Mouse (Mus musculus) frontal cortex, postnatal 36 days (tissue): ENCODE measurements around the gene 1700020D05Rik.
"Not testable (repeated sequence)": the region's sequence is repeated elsewhere in the genome, so short reads cannot be mapped to it uniquely, and the experiment has no call there.

Source experiments
- DNase-seq, 2 experiments: peaks; one replicate each; pipeline ENCODE4 v3.0.0; 2022; ENCODE audit warnings: low spot score in 2 of 2

1700020D05Rik gene

GRCm38 (mm10) chr19:5494314-5494713, 9.3 kb downstream of the 1700020D05Rik start:
- DNase-seq = no peak

DNA sequence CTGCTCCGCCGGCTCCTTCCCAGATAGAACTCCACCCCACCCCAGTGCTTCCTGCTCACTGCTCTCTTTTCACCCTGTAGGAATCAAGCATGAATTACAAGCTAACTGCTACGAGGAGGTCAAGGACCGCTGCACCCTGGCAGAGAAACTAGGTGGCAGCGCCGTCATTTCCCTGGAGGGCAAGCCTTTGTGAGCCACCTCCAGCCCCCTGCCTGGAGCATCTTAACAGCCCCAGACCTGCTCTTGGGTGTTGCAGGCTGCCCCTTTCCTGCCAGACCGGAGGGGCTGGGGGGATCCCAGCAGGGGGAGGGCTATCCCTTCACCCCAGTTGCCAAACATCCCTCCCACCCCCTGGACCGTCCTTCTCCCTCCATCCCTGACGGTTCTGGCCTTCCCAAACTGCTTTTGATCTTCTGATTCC, 10.3 kb downstream of the 1700020D05Rik start:
- DNase-seq = not testable (repeated sequence)

DNA sequence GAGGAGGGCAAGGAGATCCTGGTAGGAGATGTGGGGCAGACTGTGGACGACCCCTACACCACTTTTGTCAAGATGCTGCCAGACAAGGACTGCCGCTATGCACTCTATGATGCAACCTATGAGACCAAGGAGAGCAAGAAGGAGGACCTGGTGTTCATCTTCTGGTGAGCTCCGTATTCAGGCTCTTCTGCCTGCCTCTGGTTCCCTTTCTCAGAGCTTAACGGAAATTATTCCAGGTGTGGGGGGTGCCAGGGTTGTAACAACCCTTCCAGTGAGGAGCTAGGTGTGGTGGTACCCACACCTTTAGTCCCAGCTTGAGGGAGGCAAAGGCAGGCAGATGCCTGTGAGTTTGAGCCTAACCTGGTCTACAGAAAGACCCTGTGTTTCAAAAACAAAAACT, 10.9 kb downstream of the 1700020D05Rik start:
- no peak for DNase-seq

GRCm38 (mm10) chr19:5490898-5491708, 12.5 kb downstream of the 1700020D05Rik start:
- peak; percentile 82 to 86 for DNase-seq

GRCm38 (mm10) chr19:5490313-5490897, 13.2 kb downstream of the 1700020D05Rik start, which contains the start of gene Cfl1:
Gene Cfl1, plus strand, starts transcription at chr19:5490455.
- DNase-seq = peak; percentile 95 to 97

- not testable (repeated sequence) for DNase-seq
These were observed 13.9 kb downstream of the 1700020D05Rik start for GRCm38 (mm10) chr19:5489721-5490120.

- peak; percentile 96 to 98 for DNase-seq
These were observed 14.6 kb downstream of the 1700020D05Rik start for GRCm38 (mm10) chr19:5488878-5489571.

GRCm38 (mm10) chr19:5487768-5488550, 15.6 kb downstream of the 1700020D05Rik start, which contains the start of gene Mus81:
Gene Mus81, minus strand, starts transcription at chr19:5488402.
- DNase-seq = peak; percentile 93 to 95

DNA sequence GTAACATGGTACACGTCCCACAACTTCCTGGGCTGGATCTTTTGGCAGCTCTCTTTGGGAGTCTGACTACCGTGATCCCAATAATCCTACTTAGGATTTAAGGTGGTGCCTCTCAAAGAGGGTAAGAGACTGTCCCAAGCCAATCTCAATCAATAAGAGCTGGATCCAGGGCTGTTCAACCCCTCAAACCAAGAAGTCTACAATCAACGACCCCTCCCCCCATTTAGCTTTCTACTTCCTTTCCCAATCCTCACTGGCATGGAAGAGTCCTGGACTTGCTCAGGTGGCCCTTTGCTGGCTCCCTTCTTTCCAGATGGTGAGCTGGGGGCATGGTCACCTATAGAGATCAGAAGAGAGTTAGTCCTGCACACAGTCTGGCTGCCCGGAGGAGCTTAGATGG, 16.8 kb downstream of the 1700020D05Rik start:
- no peak for DNase-seq

- no peak for DNase-seq
These were observed 17.3 kb downstream of the 1700020D05Rik start for GRCm38 (mm10) chr19:5486286-5486685.

DNA sequence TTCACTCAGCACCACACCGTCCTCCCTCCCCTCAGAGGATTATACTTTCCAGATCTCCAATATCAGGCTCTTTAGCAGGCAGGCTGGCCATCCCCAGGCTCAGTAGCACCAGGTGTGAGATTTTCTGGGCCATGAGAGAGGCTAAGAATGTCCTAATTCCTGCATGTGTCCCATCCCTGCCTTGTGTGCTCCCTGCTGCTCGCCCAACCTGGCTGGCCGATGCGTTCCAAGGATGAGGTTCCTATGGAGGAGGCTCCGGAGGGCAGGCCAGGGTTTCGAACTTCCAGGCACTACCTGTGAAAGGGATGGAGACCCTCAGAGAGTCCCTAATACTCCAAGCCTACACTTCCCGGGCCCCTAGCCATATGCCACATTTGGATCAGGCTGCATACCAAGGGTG, 17.8 kb downstream of the 1700020D05Rik start:
- DNase-seq = no peak

DNA sequence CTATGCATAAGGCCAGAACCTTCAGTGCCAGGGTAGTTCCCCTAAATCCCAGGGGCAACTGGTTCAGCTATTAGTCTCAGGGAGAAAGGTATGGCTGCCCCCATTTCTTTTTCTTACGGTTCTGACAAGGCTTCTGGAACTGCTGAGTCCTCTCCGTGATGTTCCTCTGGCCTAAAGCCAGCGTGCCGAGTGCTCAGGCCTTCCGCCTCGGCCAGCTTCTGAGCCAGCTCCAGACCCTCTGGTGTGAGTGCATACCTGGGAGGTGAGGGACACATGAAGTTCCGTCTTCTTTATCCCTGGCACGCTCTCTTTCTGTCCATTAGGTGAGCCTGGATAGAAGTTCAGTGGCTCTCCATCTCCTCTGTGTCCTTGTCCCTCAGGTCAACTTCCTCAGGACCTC, 18.2 kb downstream of the 1700020D05Rik start:
- no peak for DNase-seq

GRCm38 (mm10) chr19:5484496-5484895, 19.1 kb downstream of the 1700020D05Rik start:
- DNase-seq = no peak

GRCm38 (mm10) chr19:5483386-5484359, 19.9 kb downstream of the 1700020D05Rik start:
- DNase-seq = no peak

DNA sequence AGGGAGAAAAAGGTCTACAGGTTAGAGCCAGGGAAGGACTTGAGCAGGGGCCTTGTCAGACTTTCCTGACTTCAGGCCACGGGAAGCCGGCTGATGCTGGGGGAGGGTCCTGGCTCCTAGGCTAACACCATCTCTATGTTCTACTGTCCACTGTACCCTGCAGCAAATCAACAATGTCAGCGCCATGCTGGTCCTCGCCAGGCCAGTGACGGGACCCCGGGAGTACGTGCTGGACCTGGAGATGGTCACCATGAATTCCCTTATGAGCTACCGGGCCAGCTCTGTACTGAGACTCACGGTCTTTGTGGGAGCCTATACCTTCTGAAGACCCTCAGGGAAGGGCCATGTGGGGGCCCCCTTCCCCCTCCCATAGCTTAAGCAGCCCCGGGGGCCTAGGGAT, 22.2 kb downstream of the 1700020D05Rik start:
- no peak for DNase-seq

GRCm38 (mm10) chr19:5480016-5480415, 23.6 kb downstream of the 1700020D05Rik start:
- DNase-seq = no peak

DNA sequence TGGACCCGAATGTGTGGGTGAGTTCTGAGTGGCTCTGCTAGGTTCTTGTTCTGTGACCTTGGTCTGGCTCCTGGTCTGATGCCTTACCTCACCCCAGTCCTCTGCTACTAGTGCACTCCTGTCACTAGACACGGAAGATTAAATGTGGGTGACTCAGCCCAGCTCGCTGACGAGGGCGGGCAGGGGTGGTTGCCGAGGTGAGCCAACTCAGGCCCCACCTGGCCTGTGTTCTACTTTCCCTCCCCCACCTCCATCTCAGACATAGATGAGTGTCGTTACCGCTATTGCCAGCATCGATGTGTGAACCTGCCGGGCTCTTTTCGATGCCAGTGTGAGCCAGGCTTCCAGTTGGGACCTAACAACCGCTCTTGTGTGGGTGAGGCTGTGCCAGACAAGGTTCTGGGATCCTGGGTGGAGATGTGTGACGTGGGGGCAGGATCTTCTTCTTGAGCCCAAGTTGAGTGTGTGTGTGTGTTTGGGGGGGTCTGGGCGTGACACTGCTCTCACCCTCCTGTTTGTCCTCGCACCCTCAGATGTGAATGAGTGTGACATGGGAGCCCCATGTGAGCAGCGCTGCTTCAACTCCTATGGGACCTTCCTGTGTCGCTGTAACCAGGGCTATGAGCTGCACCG, 25.8 kb downstream of the 1700020D05Rik start:
- no peak for DNase-seq

- DNase-seq = peak in 1 of 2 experiments; percentile 66
These were observed 26.5 kb downstream of the 1700020D05Rik start for GRCm38 (mm10) chr19:5477004-5477667.

DNA sequence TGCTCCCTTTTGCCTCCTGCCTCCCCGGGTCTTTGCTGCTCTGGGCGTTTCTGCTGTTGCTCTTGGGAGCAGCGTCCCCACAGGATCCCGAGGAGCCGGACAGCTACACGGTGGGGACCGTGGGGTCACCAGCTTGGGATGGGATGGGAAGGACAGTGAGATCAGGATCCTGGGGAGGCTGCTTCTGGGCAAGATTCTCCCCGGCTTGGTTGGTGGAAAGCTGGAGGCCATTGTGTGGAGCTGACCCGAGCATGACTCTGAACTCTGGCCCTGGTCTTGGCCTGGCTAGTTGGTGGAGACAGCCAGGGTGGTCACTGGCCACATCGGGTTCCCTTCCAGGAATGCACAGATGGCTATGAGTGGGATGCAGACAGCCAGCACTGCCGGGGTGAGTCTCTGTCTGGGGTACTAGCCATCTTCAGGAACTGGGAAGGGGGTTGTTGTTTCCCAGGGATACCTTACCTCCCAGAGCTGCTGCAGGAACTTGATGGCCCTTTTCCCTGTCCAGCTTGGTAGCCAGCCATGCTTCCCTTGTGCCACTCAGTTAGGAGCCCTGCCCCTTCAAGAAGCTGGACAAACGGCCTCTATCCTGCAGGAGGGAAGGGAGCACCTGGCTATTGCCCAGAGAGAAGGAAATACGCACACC, 28.4 kb downstream of the 1700020D05Rik start:
- no peak for DNase-seq
